Mouse (Mus musculus): ENCODE measurements at regions not wholly inside any gene's neighbourhood (a gene's known extent, or its start where the extent isn't known, plus 50 kb on each side); places are given as distances from the start of the nearest gene placed in this dataset.

- no peak for TF ChIP-seq CTCF (IDR thresholded peaks at IDR 0.05; ENCODE audit: low read depth)
- no peak for TF ChIP-seq EP300 (IDR thresholded peaks at IDR 0.05; ENCODE audit: low read depth)
Observed at GRCm38 (mm10) chr13:53596871-53597800, 124.3 kb upstream of the Msx2 start.
